Mouse (Mus musculus) embryonic facial prominence, embryonic 10.5 days (tissue): ENCODE measurements at regions not wholly inside any gene's neighbourhood (a gene's known extent, or its start where the extent isn't known, plus 50 kb on each side); places are given as distances from the start of the nearest gene placed in this dataset.

Experiments
- DNase-seq: peaks from one replicate; pipeline ENCODE4 v3.0.0-alpha.2; 2017; ENCODE audit warnings: low spot score
- H3K27ac ChIP-seq: fragments of 300-500 bp; sonication (generic); replicated peaks from 2 replicates; pipeline ENCODE4 v1.5.1; 2016; ENCODE audit warnings: mild to moderate bottlenecking
- H3K27me3 ChIP-seq: fragments of 300-500 bp; sonication (generic); replicated peaks from 2 replicates; pipeline ENCODE4 v1.6.1; 2016; ENCODE audit warnings: low read depth, mild to moderate bottlenecking; ENCODE audit not compliant: poor library complexity, severe bottlenecking
- H3K36me3 ChIP-seq: fragments of 300-500 bp; sonication (generic); replicated peaks from 2 replicates; pipeline ENCODE4 v1.6.1; 2016; ENCODE audit warnings: mild to moderate bottlenecking, moderate library complexity
- H3K4me1 ChIP-seq: fragments of 300-500 bp; sonication (generic); 2 replicates; pipeline ENCODE4 v1.6.1; 2016
- H3K4me3 ChIP-seq: fragments of 300-500 bp; sonication (generic); 2 replicates; pipeline ENCODE4 v1.5.1; 2016; ENCODE audit warnings: mild to moderate bottlenecking, moderate library complexity
- H3K9me3 ChIP-seq: fragments of 300-500 bp; sonication (generic); 2 replicates; pipeline ENCODE4 v1.6.1; 2016; ENCODE audit warnings: mild to moderate bottlenecking
- WGBS: fragments of 180-500 bp; shearing (Covaris S2); methylation state at CpG from one replicate; pipeline ENCODE4 v1.1.7; 2016; 5-methylcytosine and 5-hydroxymethylcytosine counted together

DNA sequence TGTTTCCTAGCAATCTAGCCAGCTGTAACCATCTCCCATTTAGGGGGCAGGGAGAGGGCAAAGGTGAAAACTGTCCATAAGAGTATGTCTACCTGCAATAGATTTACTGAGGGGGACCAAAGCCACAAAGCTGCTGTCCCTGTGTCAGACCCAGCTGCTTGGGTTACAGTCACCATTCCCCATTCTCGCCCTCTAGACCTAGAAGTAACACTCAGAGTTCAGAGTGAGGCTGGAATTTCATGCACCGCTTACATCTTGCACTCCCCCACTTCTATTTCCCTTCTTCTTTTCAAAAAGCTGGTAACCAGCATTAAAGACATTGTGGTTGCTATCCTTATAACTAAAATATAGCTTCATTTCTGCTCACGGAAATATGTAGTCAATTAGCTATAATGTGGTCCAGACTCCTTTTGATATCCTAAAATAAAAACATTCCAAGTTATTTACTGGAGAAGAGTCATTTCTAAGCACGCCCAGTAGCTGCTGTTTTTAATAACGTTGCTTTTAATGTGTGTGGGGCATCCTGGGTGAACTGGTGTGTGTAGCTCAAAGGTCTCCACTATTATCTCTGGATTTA is 157.4 kb upstream of the Fbxo11 start:
- Histone ChIP-seq H3K36me3 (no peaks in the 10 kb centered on the region), H3K4me3 (no peak overlapping the region), H3K27me3 (no peaks in the 10 kb centered on the region), H3K27ac (no peak overlapping the region), H3K9me3 (peaks cover 9% of the 10 kb centered on the region; the same call in 1 of the 2 replicates), H3K4me1 (peaks cover 20% of the 10 kb centered on the region)
- DNase-seq, result no peak
- 61% methylated on average over 5 of the region's 5 CpGs for WGBS

DNA sequence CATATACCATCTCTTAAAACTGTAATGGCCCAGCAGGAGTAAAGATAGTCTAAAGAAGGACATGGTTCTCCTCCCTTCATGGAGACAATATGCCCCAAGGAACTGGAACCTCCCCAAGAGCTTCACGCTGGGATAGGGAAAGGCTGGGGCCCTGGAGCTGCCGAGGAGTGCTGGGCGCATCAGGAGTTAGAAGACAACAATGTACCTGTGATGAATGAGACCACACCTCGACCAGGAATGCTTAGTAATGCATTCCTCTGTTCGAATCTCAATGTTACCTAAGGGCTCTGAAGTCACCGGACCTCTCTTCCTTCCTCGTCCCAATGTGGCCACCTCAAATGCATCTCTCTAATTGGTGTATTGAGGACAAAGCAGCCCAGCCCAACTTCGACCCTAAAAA is 175.4 kb upstream of the Fbxo11 start:
- WGBS, result 81% methylated on average over 8 of the region's 8 CpGs
- H3K27ac ChIP-seq, result no peak overlapping the region

DNA sequence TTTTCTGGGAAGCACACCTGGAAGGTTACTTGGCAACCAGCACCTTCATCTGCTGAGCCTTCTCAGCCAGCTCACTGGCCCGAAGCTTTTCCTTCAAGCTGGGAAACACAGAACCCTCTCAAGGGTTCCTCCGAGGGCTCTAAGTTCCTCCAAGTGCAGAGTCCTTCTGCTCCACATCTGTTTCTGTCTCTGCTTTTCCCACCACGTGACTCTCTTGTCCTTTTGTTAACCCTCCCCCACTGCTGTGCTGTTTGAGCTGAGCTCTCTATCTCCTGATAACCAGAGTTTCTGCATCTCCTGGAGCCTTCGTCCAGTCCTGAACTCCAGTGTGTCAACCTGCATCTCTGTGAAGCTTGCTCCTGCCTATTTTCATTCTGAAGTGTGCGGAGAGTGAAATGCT is 183.5 kb upstream of the Fbxo11 start:
- no peak for DNase-seq
- H3K4me3 ChIP-seq, result no peak overlapping the region
- H3K4me1 ChIP-seq, result peaks cover 8% of the 10 kb centered on the region
- no peaks in the 10 kb centered on the region for H3K36me3 ChIP-seq
- 70% methylated on average over 5 of the region's 5 CpGs for WGBS
- no peak overlapping the region for H3K27ac ChIP-seq
- H3K27me3 ChIP-seq, result no peaks in the 10 kb centered on the region
- H3K9me3 ChIP-seq, result no peaks in the 10 kb centered on the region

More for the DNA sequence above, 175.4 kb upstream of the Fbxo11 start:
- no peaks in the 10 kb centered on the region for H3K36me3 ChIP-seq
- H3K4me1 ChIP-seq, result no peaks in the 10 kb centered on the region
- DNase-seq, result no peak
- H3K9me3 ChIP-seq, result peaks cover 8% of the 10 kb centered on the region; the same call in 1 of the 2 replicates
- no peaks in the 10 kb centered on the region for H3K27me3 ChIP-seq
- no peak overlapping the region for H3K4me3 ChIP-seq

DNA sequence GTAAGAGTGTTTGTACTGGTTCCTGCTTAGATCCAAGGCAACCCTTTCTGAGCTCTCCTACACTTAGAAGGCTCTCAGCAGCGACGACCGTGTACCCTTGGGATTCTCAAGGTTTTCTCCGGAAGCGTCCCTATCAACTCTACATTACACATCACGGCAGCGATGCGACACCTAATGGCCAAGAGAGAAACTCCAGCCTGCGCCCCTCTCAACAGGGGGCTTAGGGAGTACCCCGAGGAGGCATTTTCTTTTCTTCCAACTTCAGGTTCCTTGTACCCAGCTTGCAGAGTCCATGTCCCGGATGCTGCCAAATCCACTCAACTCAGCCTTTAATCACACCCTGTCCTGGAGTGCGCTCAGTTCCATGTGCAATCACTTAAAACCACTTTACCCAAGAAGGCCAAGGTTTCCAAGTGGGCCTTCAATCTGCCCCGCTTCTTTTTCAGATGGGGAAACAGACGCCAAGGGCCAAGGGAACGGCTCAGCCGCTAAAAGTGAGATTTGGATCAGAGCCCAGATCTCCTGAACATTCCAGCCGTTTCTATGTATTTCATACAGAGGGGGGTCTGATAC is 186.9 kb upstream of the Fbxo11 start:
- Histone ChIP-seq H3K36me3 (no peaks in the 10 kb centered on the region), H3K4me1 (peaks cover 24% of the 10 kb centered on the region), H3K4me3 (peak overlapping the region; percentile 37), H3K9me3 (no peaks in the 10 kb centered on the region), H3K27ac (no peak overlapping the region), H3K27me3 (no peaks in the 10 kb centered on the region)
- DNase-seq, result peak; percentile 83
- WGBS, result 15% methylated on average over 17 of the region's 17 CpGs

DNA sequence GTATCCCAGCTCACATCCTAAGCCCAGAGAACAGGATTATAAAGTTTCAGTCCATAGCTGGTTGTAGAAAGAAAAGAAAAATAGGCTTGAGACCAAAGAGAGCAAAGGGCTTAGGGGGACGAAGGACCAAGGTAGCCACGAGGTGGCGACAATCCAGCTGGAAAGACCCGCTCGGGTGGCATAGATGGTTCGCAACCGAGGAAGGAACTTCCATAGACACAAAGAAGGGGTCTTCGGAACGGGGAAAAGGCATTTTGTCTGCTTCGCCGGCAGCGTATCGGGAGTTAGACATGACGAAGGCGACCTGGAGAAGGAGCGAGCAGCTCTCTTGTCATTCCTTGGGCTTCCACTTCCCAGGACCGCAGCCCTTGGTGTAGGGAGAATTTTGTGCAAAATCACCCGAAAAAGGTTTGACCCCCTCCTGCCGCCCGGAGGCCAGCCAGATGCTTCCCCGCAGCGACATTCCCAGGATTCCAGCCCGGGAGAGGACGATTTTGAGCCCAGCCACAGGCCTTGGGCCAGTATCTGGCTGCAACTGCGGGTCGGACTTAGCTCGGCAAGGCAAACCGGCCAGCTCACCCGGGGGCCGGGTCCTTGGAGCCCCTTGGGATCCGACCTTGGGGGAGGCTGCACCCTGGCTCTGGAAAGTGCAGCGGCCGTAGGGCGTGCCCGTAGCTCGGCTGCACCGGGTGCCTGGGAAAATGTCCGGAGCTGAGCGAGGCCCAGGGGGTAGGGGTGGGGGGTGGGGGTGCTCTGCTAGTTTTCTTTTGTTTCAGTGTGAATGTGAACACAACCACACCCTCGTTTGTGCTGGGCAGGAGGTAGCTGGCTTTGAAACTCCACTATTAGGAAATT is 184.5 kb upstream of the Foxn2 start:
- Histone ChIP-seq H3K4me3 (peak overlapping the region; percentile 75), H3K4me1 (peaks cover 29% of the 10 kb centered on the region), H3K27ac (peak overlapping the region; percentile 96), H3K9me3 (no peaks in the 10 kb centered on the region), H3K36me3 (no peaks in the 10 kb centered on the region), H3K27me3 (no peaks in the 10 kb centered on the region)
- under 1% methylated on average over 40 of the region's 40 CpGs for WGBS
- DNase-seq, result peak; percentile 87

DNA sequence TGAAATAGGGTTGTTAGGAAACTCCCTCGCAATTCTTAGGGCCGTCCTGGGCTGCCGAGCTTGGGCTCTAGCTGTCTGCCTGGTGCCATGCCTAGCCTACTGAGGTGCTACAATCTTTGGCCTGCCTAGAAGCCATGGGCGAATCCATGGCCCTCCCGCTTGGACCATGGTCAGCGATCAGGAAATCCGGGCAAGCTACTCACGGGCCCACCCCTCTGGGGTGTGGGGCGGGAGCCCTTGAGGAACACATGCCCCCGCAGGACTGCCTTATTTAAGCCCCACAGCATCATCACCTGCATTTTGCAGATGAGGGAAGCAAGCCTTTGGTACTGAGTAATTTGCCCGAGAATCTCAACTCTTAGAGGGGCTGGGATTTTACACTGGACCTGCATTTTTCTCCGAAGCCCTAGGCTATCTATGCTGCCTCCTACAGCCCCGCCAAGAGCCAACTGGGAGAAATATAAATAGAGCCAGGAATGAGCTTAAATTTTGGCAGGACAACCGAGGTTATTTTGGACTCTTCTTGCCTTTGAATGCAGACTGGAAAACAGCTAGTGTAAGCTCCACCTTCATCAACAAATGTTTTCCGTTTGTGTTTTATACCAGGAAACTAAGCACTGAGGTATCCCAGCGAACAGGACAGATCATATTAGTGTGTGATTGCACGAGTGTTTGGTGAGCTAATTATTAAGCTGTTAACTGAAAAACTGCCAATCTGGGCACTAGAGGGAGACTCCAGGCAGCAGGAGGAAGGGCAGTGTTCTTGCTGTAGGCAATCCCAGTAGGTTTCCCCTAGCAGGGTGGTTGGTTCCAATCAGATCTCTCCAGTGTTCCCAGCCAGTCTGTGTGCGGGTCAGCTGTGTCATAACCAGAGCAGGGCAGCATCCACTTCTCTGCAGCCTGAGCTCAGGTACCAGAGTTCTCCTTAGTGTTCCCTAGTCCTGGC is 183.6 kb upstream of the Foxn2 start:
- Histone ChIP-seq H3K36me3 (no peaks in the 10 kb centered on the region), H3K4me3 (peak overlapping the region; percentile 75), H3K4me1 (peaks cover 30% of the 10 kb centered on the region), H3K27me3 (no peaks in the 10 kb centered on the region), H3K27ac (peak overlapping the region; percentile 96), H3K9me3 (no peaks in the 10 kb centered on the region)
- DNase-seq, result peak; percentile 68
- WGBS, result 3% methylated on average over 18 of the region's 18 CpGs

DNA sequence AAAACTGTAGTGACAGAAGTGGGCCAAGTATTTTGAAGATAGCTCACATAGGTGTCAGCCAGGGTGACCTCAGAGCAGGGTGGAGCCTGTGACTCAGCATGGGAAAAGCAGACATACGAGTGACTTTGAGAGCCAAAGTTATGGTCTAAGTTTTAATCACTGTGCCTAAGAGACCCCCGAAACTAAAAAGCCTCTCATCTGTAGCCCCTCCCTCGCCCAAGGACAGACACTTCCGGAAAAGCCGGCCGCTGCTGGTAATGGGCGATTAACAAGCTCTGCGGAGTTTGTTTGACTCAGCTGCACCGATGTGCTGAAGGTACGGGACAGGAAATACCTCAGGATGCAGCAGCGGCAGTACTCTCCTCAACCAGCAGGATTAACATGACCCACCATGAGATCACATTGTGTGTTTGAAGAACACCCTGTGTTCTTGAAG is 182.1 kb upstream of the Foxn2 start:
- 74% methylated on average over 11 of the region's 11 CpGs for WGBS
- no peaks in the 10 kb centered on the region for H3K36me3 ChIP-seq
- H3K27me3 ChIP-seq, result no peaks in the 10 kb centered on the region
- DNase-seq, result peak; percentile 44
- H3K4me1 ChIP-seq, result peaks cover 28% of the 10 kb centered on the region
- no peak overlapping the region for H3K27ac ChIP-seq
- H3K4me3 ChIP-seq, result no peak overlapping the region
- no peaks in the 10 kb centered on the region for H3K9me3 ChIP-seq

DNA sequence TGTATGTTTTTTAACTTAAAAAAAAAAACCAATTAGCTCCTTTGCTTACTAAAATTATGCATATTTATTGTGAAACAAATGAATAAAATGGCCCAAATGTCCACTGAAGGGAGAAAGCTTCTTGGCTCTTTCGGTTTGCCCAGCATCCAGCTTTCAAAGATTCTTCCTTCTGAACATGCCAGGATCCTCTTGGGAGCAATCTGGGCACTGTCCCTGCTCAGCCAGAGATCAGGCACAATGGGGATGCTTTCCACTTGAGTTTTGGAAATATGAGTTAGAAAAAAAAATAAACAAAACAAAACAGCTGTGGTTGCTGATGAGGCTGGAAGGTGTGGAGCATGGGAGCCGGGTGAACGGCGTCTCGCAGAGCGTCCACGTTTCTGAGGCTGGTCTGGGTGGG is 180.3 kb upstream of the Foxn2 start:
- Histone ChIP-seq H3K9me3 (no peaks in the 10 kb centered on the region), H3K27me3 (no peaks in the 10 kb centered on the region), H3K4me1 (peaks cover 28% of the 10 kb centered on the region), H3K4me3 (no peak overlapping the region), H3K36me3 (no peaks in the 10 kb centered on the region), H3K27ac (no peak overlapping the region)
- DNase-seq, result no peak
- WGBS, result 91% methylated on average over 7 of the region's 7 CpGs

DNA sequence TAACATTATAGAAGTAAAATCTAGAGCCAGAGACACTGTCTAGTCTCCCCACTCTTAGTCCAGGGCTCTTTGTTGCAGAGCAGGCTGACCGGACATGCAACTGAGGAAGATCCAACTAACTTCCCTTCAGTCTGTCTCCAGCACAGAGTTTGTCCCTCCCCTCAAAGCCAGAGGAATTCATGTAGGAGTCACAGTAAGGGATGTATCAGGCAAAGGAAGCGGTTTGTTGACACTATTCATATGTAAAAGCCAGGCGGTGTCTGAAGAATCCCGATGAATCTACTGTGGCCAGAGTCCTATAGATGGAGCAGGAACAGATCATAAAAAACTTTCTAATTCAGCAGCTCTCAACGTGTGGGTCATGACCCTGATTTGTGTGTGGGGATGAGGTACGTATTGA is 179.7 kb upstream of the Foxn2 start:
- H3K27me3 ChIP-seq, result no peaks in the 10 kb centered on the region
- H3K36me3 ChIP-seq, result no peaks in the 10 kb centered on the region
- no peak for DNase-seq
- H3K27ac ChIP-seq, result no peak overlapping the region
- 63% methylated on average over 6 of the region's 6 CpGs for WGBS
- H3K4me3 ChIP-seq, result no peak overlapping the region
- H3K9me3 ChIP-seq, result no peaks in the 10 kb centered on the region
- H3K4me1 ChIP-seq, result peaks cover 25% of the 10 kb centered on the region

DNA sequence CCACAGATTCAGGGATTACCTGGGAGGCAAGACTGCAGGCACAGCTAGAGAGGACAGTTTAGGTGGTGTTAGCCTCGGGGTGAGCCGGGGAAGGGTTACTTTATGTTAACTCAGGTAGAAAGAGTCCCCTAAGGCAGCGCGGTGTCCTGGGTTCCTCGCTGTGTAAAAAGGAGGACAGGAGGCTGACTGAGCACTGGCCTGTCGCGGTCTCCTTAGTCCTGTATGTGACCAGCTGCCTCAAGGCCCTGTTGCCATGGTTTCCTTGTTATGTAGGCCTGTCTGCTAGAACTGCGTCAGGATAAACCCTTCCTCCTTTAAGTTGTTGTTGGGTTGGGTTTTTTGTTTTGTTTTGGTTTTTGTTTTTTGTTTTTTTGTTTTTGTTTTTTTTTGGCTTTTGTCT is 179.0 kb upstream of the Foxn2 start:
- H3K27ac ChIP-seq, result no peak overlapping the region
- peak; percentile 22 for DNase-seq
- no peaks in the 10 kb centered on the region for H3K27me3 ChIP-seq
- 43% methylated on average over 8 of the region's 8 CpGs for WGBS
- peaks cover 18% of the 10 kb centered on the region for H3K4me1 ChIP-seq
- H3K9me3 ChIP-seq, result no peaks in the 10 kb centered on the region
- H3K36me3 ChIP-seq, result no peaks in the 10 kb centered on the region
- H3K4me3 ChIP-seq, result no peak overlapping the region

DNA sequence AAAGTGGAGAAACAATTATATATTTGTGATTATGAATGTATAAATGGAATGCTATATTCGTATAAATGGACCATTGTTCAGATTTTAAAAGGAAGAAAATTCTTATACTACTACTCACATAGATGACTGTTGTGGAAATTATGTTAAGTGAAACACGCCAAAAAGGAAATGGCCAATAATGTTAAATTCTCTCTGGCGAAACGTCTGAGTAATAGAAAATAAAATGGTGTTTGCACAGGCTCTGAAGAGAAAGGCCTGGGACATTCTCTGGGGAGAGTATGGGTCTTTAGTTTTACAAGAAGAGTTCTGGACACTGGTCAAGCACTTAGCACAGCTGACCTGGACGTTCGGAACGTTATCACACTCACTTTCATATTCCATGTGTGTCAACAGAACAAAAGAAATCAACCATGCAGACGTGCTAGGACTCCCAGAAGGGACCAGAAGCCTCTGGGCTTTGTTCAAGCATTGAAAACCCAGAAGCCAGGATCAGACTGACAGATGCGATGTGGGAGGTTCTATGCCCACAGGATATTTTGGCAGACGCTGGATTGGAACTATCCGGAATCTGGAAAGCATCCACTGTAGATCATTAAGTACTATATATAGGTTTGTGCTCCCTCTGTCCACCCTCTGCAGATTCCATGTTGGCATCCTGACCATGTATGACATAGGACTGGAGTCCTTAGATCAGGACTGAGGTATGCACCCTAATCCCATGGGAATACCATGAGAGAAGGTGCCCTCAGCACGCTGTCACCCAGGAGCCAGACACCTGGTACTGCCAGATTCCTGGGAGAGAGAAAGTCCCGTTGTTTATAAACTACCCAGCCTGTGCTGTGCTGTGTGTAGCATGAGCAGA is 178.0 kb upstream of the Foxn2 start:
- Histone ChIP-seq H3K4me3 (no peak overlapping the region), H3K27me3 (no peaks in the 10 kb centered on the region), H3K9me3 (no peaks in the 10 kb centered on the region), H3K36me3 (no peaks in the 10 kb centered on the region), H3K27ac (no peak overlapping the region), H3K4me1 (peaks cover 8% of the 10 kb centered on the region)
- WGBS, result 82% methylated on average over 13 of the region's 13 CpGs
- DNase-seq, result no peak
